Mouse (Mus musculus) heart, embryonic 11.5 days (tissue): ENCODE results near the gene Mylip. TPM values are rescaled to one million over a fixed set of nuclear protein-coding genes. Genes with fewer than 3 reads are reported as not detected.
A peak's percentile ranks its signal among the peaks of the same experiment; 100 is the strongest.

Experiments
- ATAC-seq: fragments of 200-750 bp; cut with Nextera tagmentation; replicated peaks from 2 replicates; pipeline ENCODE4 v1.8.0; 2017; ENCODE audit warnings: moderate library complexity; ENCODE audit not compliant: insufficient number of reproducible peaks, low FRiP score, low TSS enrichment
- H3K27ac ChIP-seq: fragments of 300-500 bp; sonication (generic); 2 replicates; pipeline ENCODE4 v1.5.1; 2014; ENCODE audit warnings: mild to moderate bottlenecking, low read depth, low read length
- H3K27me3 ChIP-seq: fragments of 300-500 bp; sonication (generic); 2 replicates; pipeline ENCODE4 v1.6.1; 2014; ENCODE audit warnings: mild to moderate bottlenecking, low read length, mixed read lengths; ENCODE audit not compliant: control insufficient read depth, insufficient read depth
- H3K36me3 ChIP-seq: fragments of 300-500 bp; sonication (generic); 2 replicates; pipeline ENCODE4 v1.6.1; 2014; ENCODE audit warnings: mild to moderate bottlenecking, low read length, moderate library complexity, mixed read lengths; ENCODE audit not compliant: control insufficient read depth, insufficient read depth
- H3K4me1 ChIP-seq: fragments of 300-500 bp; sonication (generic); 2 replicates; pipeline ENCODE4 v1.6.1; 2014; ENCODE audit warnings: low read length; ENCODE audit not compliant: control insufficient read depth, insufficient read depth
- H3K4me2 ChIP-seq: fragments of 300-500 bp; sonication (generic); 2 replicates; pipeline ENCODE4 v1.6.1; 2014; ENCODE audit warnings: mild to moderate bottlenecking, moderate library complexity
- H3K4me3 ChIP-seq: fragments of 300-500 bp; sonication (generic); 2 replicates; pipeline ENCODE4 v1.5.1; 2014; ENCODE audit warnings: low read depth, low read length
- H3K9ac ChIP-seq: fragments of 300-500 bp; sonication (generic); 2 replicates; pipeline ENCODE4 v1.6.1; 2014; ENCODE audit warnings: mild to moderate bottlenecking, low read depth, low read length, moderate library complexity
- H3K9me3 ChIP-seq: fragments of 300-500 bp; sonication (generic); replicated peaks from 2 replicates; pipeline ENCODE4 v1.6.1; 2016; ENCODE audit warnings: low read length; ENCODE audit not compliant: control insufficient read depth
- WGBS: fragments of 180-500 bp; shearing (Covaris S2); extraction: QIAGEN DNeasy Blood & Tissue Kit; methylation state at CpG from one replicate; pipeline ENCODE4 v1.1.7; 2014; ENCODE audit not compliant: insufficient replicate concordance; 5-methylcytosine and 5-hydroxymethylcytosine counted together
- polyA plus RNA-seq: library from polyadenylated mRNA; unstranded; fragments of >200 nt; fragmentation: Nextera tagmentation; extraction: Ambion mirVana; gene quantifications from 2 replicates; pipeline ENCODE4 v1.2.1, GENCODE M21; 2014

The Mylip gene
- polyA plus RNA-seq = 4.5 and 4.9 TPM in 2 replicates

DNA sequence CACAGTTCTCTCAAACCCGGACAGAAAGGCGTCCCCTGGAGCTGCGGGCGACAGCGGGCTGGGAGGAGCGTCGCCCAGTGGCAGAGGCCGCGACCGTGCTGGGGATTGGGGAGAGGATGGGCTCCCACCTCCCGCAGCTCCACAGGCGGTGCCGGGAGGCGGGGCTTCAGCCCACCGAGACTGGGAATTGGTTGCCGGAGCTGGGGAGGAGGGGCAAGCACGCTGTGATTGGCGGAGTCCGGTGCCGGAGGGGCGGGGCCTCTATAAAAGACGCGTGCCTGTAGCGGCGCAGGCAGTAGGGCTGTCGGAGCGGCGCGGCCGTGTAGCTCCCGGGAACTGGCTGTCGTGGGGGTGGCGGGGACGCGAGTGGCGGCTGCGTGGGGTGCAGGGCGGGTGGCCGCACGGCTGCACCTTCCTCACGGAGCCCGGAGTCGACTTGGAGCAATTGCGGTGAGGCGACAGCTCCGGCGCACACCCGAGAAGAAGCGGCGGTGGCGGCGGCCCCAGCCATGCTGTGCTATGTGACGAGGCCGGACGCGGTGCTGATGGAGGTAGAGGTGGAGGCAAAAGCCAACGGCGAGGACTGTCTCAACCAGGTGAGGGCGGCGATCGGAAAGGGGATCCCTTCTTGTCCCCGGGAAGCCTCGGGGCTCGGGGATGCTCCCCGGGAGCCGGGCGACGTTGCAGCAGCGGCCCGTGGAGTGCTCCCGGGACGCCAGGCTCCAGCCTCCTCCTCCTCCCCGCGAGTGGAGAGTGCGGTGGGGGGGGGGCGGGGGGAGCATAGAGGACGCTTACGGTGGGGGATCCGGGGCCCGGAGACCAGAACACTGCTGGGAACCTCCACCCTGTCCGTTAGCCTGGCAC is at the start of gene Mylip:
Gene Mylip (plus strand): TSS at position 295 of the 864 bp plus-strand sequence.
- Histone ChIP-seq H3K27ac (peak within 1 kb of the TSS; percentile 42), H3K27me3 (no peaks in the 10 kb centered on the region), H3K4me1 (peaks cover 26% of the 10 kb centered on the region), H3K4me3 (peak within 1 kb of the TSS; percentile 71), H3K4me2 (peak within 1 kb of the TSS; percentile 97), H3K36me3 (no peaks in the 10 kb centered on the region), H3K9me3 (no peaks in the 10 kb centered on the region), H3K9ac (peak within 1 kb of the TSS; percentile 72)
- ATAC-seq = peak; percentile 98
- WGBS = under 1% methylated on average over 77 of the region's 81 CpGs

DNA sequence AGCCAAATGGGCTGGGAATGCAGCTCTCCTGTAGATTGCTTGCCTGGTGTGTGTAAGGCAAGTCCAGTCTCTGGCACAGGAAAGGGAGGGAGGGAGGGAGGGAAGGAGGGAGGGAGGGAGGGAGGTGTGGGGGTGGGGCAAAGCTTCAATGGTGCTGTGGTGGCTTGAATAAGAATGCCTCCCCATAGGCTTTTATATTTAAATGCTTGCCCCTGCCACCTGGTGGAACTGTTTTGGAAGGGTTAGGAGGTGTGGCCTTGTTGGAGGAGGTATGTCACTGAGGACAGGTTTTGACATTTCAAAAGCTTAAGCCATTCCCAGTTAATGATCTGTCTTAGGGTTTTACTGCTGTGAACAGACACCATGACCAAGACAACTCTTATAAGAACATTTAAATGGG is 47.6 kb upstream of the Mylip start:
- Histone ChIP-seq H3K4me1 (no peaks in the 10 kb centered on the region), H3K9ac (no peak overlapping the region), H3K9me3 (no peaks in the 10 kb centered on the region), H3K36me3 (no peaks in the 10 kb centered on the region), H3K4me2 (no peak overlapping the region), H3K4me3 (no peak overlapping the region), H3K27me3 (no peaks in the 10 kb centered on the region), H3K27ac (no peak overlapping the region)
- ATAC-seq = no peak

DNA sequence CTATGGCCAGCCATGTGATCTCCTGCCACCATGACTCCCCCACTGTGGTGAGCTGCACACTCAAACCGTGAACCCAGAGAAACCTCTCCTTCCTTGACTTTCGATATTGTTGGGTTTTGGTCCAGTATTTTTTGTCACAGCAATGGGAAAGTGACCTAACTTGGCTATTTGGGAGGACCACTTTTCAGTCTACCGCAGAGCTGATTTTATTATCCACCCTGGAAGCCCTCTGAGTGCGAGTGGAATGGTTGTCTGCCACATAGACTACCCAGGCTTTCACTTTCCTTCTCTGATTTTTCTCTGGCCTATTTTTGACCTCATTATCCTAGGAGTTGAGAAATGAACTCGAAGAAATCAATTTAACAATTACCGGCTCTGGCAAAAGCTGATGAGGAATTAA is 46.0 kb upstream of the Mylip start:
- no peaks in the 10 kb centered on the region for H3K27me3 ChIP-seq
- H3K4me2 ChIP-seq = no peak overlapping the region
- ATAC-seq = no peak
- WGBS = 84% methylated on average over 6 of the region's 6 CpGs
- H3K27ac ChIP-seq = no peak overlapping the region
- no peaks in the 10 kb centered on the region for H3K36me3 ChIP-seq
- no peaks in the 10 kb centered on the region for H3K4me1 ChIP-seq
- no peaks in the 10 kb centered on the region for H3K9me3 ChIP-seq
- no peak overlapping the region for H3K9ac ChIP-seq
- H3K4me3 ChIP-seq = no peak overlapping the region

DNA sequence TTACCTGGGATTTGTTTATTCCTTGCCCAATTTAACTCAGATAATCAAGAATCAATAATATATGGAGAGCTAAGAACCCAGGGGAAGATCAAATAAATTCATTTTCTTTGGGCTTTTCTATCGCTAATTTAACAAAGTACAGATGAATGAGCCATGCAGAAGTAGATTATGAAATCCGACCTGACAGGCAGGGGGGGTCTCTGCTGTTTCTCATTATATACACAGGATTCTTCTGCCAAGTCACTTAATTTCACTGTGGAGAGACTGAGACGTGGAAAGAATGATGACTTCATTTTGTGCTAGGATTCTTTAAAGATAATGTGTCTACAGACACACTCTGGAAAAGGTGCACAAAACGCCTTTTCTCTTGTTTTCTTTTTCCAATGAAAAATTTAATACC is 45.6 kb upstream of the Mylip start:
- H3K27ac ChIP-seq = no peak overlapping the region
- H3K4me1 ChIP-seq = no peaks in the 10 kb centered on the region
- H3K27me3 ChIP-seq = no peaks in the 10 kb centered on the region
- H3K9ac ChIP-seq = no peak overlapping the region
- no peaks in the 10 kb centered on the region for H3K9me3 ChIP-seq
- no peak overlapping the region for H3K4me3 ChIP-seq
- no peak overlapping the region for H3K4me2 ChIP-seq
- WGBS = 68% methylated on average over 4 of the region's 4 CpGs
- H3K36me3 ChIP-seq = no peaks in the 10 kb centered on the region
- no peak for ATAC-seq

DNA sequence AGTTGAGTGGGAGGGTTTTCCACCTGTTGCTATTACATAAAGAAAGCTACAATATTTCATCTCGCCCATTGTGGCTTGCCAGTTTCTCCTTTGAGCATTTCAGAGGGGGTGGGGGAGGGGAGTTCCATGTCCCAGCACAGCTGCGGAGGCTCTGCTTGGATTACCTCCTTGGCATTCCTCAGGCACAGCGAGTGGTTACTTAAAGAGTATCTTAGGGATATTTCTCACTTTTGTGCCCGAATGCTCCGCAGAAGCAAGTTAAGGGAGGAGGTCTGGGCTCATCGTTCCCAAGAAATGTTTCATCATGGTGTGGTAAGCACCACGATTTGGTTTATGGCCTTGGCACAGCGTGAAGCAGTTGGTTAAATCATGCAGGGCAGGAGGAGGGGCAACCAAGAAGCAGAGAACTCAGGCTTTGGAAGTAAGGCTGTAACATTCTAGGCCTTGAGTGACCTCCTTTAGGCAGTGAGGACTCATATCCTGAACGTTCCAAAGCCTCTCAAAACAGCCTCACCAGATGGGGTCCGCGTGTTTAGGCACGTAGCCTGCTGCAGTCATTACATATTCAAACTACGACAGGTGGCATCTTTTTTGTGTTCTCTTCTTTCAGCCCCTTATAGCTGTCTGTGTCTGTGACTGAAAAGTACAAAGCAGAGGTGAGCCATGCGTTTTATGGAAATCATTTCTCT is 43.9 kb upstream of the Mylip start:
- no peak for ATAC-seq
- peak overlapping the region; percentile 31; the same call in 1 of the 2 replicates for H3K4me2 ChIP-seq

DNA sequence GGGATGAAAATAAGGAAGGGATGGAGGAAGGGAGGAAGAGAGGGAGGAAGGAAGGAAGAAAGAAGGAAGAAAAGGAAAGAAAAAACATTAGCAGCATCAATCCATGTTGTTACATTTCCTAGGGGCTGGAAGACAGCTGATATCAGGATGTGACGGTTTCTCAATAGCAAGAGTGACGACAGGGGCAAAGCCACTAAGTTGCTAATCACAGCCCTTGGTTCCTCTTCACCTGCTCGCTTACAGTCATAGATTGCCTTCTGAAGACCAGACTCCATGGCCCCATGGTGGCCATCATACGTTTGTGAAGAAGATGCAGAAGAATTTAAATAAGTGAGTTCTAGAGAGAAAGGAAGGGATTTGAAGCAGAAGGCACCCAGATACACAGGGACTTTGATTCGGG is 38.1 kb upstream of the Mylip start:
- Histone ChIP-seq H3K9me3 (no peaks in the 10 kb centered on the region), H3K9ac (no peak overlapping the region), H3K27ac (no peak overlapping the region), H3K27me3 (no peaks in the 10 kb centered on the region), H3K4me3 (no peak overlapping the region), H3K36me3 (no peaks in the 10 kb centered on the region), H3K4me2 (no peak overlapping the region), H3K4me1 (no peaks in the 10 kb centered on the region)
- ATAC-seq = no peak
- 56% methylated on average over 5 of the region's 5 CpGs for WGBS

More for the DNA sequence above, 43.9 kb upstream of the Mylip start:
- no peak overlapping the region for H3K27ac ChIP-seq
- H3K4me3 ChIP-seq = no peak overlapping the region
- H3K4me1 ChIP-seq = no peaks in the 10 kb centered on the region
- 24% methylated on average over 14 of the region's 14 CpGs for WGBS
- H3K36me3 ChIP-seq = no peaks in the 10 kb centered on the region
- H3K9me3 ChIP-seq = no peaks in the 10 kb centered on the region
- H3K9ac ChIP-seq = no peak overlapping the region
- no peaks in the 10 kb centered on the region for H3K27me3 ChIP-seq

DNA sequence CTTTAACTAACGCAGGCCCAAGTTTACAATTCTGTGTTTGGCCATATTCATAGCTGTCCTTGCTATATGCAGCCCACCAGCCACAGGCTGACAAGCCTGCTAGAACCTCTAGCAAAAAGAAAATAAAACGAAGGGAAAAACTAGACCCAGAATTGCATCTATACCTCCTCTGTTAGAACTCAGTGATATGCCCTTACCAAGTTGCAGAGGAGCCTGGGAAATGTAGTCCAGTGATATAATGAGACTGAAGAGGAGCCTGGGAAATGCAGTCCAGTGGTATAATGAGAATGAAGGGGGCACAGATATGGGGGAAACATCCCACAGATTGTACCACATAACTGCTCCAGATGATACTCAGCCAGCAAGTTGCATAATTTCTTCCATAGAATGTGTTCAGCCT is 34.7 kb upstream of the Mylip start:
- 0 out of 2 replicates have a peak, but pooled peaks cover 3% of the 10 kb centered on the region for H3K4me1 ChIP-seq
- H3K27me3 ChIP-seq = no peaks in the 10 kb centered on the region

DNA sequence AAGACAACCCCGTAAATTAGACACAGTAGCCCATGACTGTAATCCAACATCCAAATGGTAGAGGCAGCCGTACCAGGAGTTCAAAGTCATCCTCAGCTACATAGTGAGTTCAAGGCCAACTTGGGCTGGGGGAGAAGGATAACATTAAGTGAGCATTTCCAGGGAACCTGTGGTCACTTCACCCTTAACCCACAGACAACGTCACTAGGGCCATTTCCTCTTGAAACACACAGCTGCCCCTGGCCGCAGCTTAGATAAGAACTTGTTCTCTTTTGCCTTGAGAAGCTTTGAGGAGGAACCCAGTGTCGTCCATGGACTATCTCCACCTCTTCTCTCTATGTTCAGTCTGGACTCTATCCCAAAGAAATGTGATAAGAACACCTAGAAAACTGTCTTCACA is 31.3 kb upstream of the Mylip start:
- ATAC-seq = no peak
- Histone ChIP-seq H3K4me2 (no peak overlapping the region), H3K27ac (no peak overlapping the region), H3K36me3 (no peaks in the 10 kb centered on the region), H3K9ac (no peak overlapping the region), H3K9me3 (no peaks in the 10 kb centered on the region), H3K4me1 (0 out of 2 replicates have a peak, but pooled peaks cover 3% of the 10 kb centered on the region), H3K27me3 (no peaks in the 10 kb centered on the region), H3K4me3 (no peak overlapping the region)
- 55% methylated on average over 5 of the region's 5 CpGs for WGBS

More for the DNA sequence above, 34.7 kb upstream of the Mylip start:
- no peak overlapping the region for H3K4me2 ChIP-seq
- H3K9ac ChIP-seq = no peak overlapping the region
- no peaks in the 10 kb centered on the region for H3K36me3 ChIP-seq
- H3K9me3 ChIP-seq = no peaks in the 10 kb centered on the region
- no peak overlapping the region for H3K27ac ChIP-seq
- WGBS = 65% methylated on average over 2 of the region's 2 CpGs
- no peak for ATAC-seq
- H3K4me3 ChIP-seq = no peak overlapping the region
